Mouse (Mus musculus) embryo, embryonic 11.5 days (tissue): ENCODE results near the gene Cldn20.

ENCODE experiments used
- DNase-seq: peaks from one replicate; pipeline ENCODE4 v3.0.0-alpha.2; 2012; ENCODE audit warnings: low read depth, low spot score

The Cldn20 gene

GRCm38 (mm10) chr17:3532254-3532653 lies at the start of gene Cldn20:
Cldn20 (plus strand) TSS chr17:3532554.
- DNase-seq, result no peak

GRCm38 (mm10) chr17:3483091-3483490 lies 49.3 kb upstream of the Cldn20 start:
- DNase-seq, result no peak

GRCm38 (mm10) chr17:3485851-3486250 lies 46.5 kb upstream of the Cldn20 start:
- no peak for DNase-seq

- no peak for DNase-seq
Observed at GRCm38 (mm10) chr17:3487211-3487610, 45.1 kb upstream of the Cldn20 start.

GRCm38 (mm10) chr17:3487721-3488601 lies 44.4 kb upstream of the Cldn20 start:
- no peak for DNase-seq

- no peak for DNase-seq
Observed at GRCm38 (mm10) chr17:3490216-3490895, 42.0 kb upstream of the Cldn20 start.

GRCm38 (mm10) chr17:3491065-3491464 lies 41.3 kb upstream of the Cldn20 start:
- DNase-seq, result no peak

- DNase-seq, result no peak
Observed at GRCm38 (mm10) chr17:3491667-3492066, 40.7 kb upstream of the Cldn20 start.

GRCm38 (mm10) chr17:3495576-3495975 lies 36.8 kb upstream of the Cldn20 start:
- no peak for DNase-seq

- DNase-seq, result no peak
Observed at GRCm38 (mm10) chr17:3496080-3496479, 36.3 kb upstream of the Cldn20 start.

- DNase-seq, result peak; percentile 22
Observed at GRCm38 (mm10) chr17:3498086-3498485, 34.3 kb upstream of the Cldn20 start.

- no peak for DNase-seq
Observed at GRCm38 (mm10) chr17:3498580-3498979, 33.8 kb upstream of the Cldn20 start.

GRCm38 (mm10) chr17:3499468-3499867 lies 32.9 kb upstream of the Cldn20 start:
- no peak for DNase-seq

- no peak for DNase-seq
Observed at GRCm38 (mm10) chr17:3500076-3500475, 32.3 kb upstream of the Cldn20 start.

- DNase-seq, result no peak
Observed at GRCm38 (mm10) chr17:3500936-3501335, 31.4 kb upstream of the Cldn20 start.

- DNase-seq, result no peak
Observed at GRCm38 (mm10) chr17:3505711-3506110, 26.6 kb upstream of the Cldn20 start.

GRCm38 (mm10) chr17:3506508-3506907 lies 25.8 kb upstream of the Cldn20 start:
- DNase-seq, result no peak

GRCm38 (mm10) chr17:3509841-3510240 lies 22.5 kb upstream of the Cldn20 start:
- peak; percentile 47 for DNase-seq

GRCm38 (mm10) chr17:3514316-3514715 lies 18.0 kb upstream of the Cldn20 start:
- DNase-seq, result no peak

- no peak for DNase-seq
Observed at GRCm38 (mm10) chr17:3515851-3516250, 16.5 kb upstream of the Cldn20 start.

- no peak for DNase-seq
Observed at GRCm38 (mm10) chr17:3516406-3516805, 15.9 kb upstream of the Cldn20 start.

- no peak for DNase-seq
Observed at GRCm38 (mm10) chr17:3520344-3520743, 12.0 kb upstream of the Cldn20 start.
